Comparison of ENCODE assay signal across 10 mouse cellular contexts in genomic region chr11:80696350-80696749, GRCm38 (mm10).
DNase-seq lines count a peak whose midpoint lies in the region; ATAC-seq and TF ChIP-seq lines count a peak whose summit lies in the region.
"Had no signal": no experiment of that assay in that cellular context is flagged by ENCODE, and none has a peak within 500 bp of the region (broad histone marks: within the 10 kb centered on the region; RNA-seq: fewer than 3 reads in every experiment).

No protein-coding gene starts in this region.

- H3K27me3 ChIP-seq in intestine, embryonic 16.5 days (replicated peaks; ENCODE audit: control insufficient read depth, insufficient read depth, low read length) = no peaks in the 10 kb centered on the region
- H3K27me3 ChIP-seq: heart, embryonic 13.5 days; midbrain, embryonic 12.5 days had no signal

- TF ChIP-seq POLR2A in brain, embryonic 14.5 days (IDR thresholded peaks at IDR 0.05; ENCODE audit: borderline replicate concordance, extremely low read depth, insufficient read depth, insufficient read length, poor library complexity, severe bottlenecking) = no peak

- H3K9ac ChIP-seq in intestine, embryonic 16.5 days (ENCODE audit: low read depth, low read length) = no peak overlapping the region
- H3K9ac ChIP-seq: heart, embryonic 13.5 days; midbrain, embryonic 12.5 days had no signal

- no peaks in the 10 kb centered on the region for H3K9me3 ChIP-seq in intestine, embryonic 16.5 days (ENCODE audit: control insufficient read depth, low read length)
- H3K9me3 ChIP-seq: heart, embryonic 13.5 days; midbrain, embryonic 12.5 days had no signal

- no peak overlapping the region for H3K4me2 ChIP-seq in intestine, embryonic 16.5 days (ENCODE audit: low read depth, low read length)
- H3K4me2 ChIP-seq: heart, embryonic 13.5 days; midbrain, embryonic 12.5 days had no signal

- intact Hi-C loops in left cerebral cortex, postnatal 14 days (cut with DNase I) = loop anchor here (1.0 to 10.0 kb wide), 3 partner anchors 78 to 916 kb away; no protein-coding TSS in a partner anchor

- peak; percentile 64; the same call in 1 of the 2 replicates for ATAC-seq in cerebellum, adult (ENCODE audit: insufficient number of reproducible peaks, low FRiP score, low TSS enrichment)
- peak; percentile 52; the same call in 1 of the 2 replicates for ATAC-seq in intestine, embryonic 16.5 days

- no peaks in the 10 kb centered on the region for H3K4me1 ChIP-seq in intestine, embryonic 16.5 days (ENCODE audit: control insufficient read depth, insufficient read depth, low read length)
- H3K4me1 ChIP-seq: heart, embryonic 13.5 days; midbrain, embryonic 12.5 days had no signal

- no peak overlapping the region for H3K27ac ChIP-seq in intestine, embryonic 16.5 days (ENCODE audit: low read length)
- H3K27ac ChIP-seq: heart, embryonic 13.5 days; midbrain, embryonic 12.5 days had no signal

- no peaks in the 10 kb centered on the region for H3K36me3 ChIP-seq in intestine, embryonic 16.5 days (ENCODE audit: control insufficient read depth, insufficient read depth, low read length)
- H3K36me3 ChIP-seq: heart, embryonic 13.5 days; midbrain, embryonic 12.5 days had no signal

- TF ChIP-seq CTCF in brain, embryonic 14.5 days (IDR thresholded peaks at IDR 0.05; ENCODE audit: borderline replicate concordance, extremely low read depth, insufficient read depth, insufficient read length) = peak; percentile 42; the same call in 1 of the 2 replicates

- no peak for DNase-seq in cerebellum, postnatal 4 days (ENCODE audit: low spot score in 2 of 2)
- DNase-seq in left cerebral cortex, postnatal 14 days (ENCODE audit: low spot score in 2 of 2) = peak; percentile 39 to 57
- DNase-seq in left cerebral cortex, adult 11 months (ENCODE audit: low spot score) = no peak
- peak; percentile 88 for DNase-seq in brain, embryonic 14.5 days (ENCODE audit: low read depth)
- DNase-seq in urinary bladder, adult 18-20 months (ENCODE audit: low spot score in 2 of 2) = no peak
- no peak for DNase-seq in urinary bladder, adult 2 months (ENCODE audit: low spot score)

- WGBS in intestine, embryonic 16.5 days = 4% methylated on average over 4 of the region's 4 CpGs

- no peak overlapping the region for H3K4me3 ChIP-seq in intestine, embryonic 16.5 days (ENCODE audit: low read length)
- H3K4me3 ChIP-seq: heart, embryonic 13.5 days; midbrain, embryonic 12.5 days had no signal

Comparison
In these comparisons a context has a peak if more than half of its experiments do, and no peak if none do; other contexts are left out.
1. DNase-seq: peak in left cerebral cortex, postnatal 14 days (2 of 2) and brain, embryonic 14.5 days (single experiment); none in cerebellum, postnatal 4 days (0 of 2), left cerebral cortex, adult 11 months (single experiment), urinary bladder, adult 18-20 months (0 of 2) and urinary bladder, adult 2 months (single experiment).